Mouse (Mus musculus): ENCODE results near the gene Braf.
A peak's percentile ranks its signal among the peaks of the same experiment; 100 is the strongest.

Braf gene

GRCm38 (mm10) chr6:39556900-39557659, 168.2 kb downstream of the Braf start:
- DNase-seq (ENCODE audit: low read depth, low spot score) = peak; percentile 54

- no peak for DNase-seq (ENCODE audit: low read depth, low spot score)
These were observed 169.7 kb downstream of the Braf start for GRCm38 (mm10) chr6:39555648-39555945.

DNA sequence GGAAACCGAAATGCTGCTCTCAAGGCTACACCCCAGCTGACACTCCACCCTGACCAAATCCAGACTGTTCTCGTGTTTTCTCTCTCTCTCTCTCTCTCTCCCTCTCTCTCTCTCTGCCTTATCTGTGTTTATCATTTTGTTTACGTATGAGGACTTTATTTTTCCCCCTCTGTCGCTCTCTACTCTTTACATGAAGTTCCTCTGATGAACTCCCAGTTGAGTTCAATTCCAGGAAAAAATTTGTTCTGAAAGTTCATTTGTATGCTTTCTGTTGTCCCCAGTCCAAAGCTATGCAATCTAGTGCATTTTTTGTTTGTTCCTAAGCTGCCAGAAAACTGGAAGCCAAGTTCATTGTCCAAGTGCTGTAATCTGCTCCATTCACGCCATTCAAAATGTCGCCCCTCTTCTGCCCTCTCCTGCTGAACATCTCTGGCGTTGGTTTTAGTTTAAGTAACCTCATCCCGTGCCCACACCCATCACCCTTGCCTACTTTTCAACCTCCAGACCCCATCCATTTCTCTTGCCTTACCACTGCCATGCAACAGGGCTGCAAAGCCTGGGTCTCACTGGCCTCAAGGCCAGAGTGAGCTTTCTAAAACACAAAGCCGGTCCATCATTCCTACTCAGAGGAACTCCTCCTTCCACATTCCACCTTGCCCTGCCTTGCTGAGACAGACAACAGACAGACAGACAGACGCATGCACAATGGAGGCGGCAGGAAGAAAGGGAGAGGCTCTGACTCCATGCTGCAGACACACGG, 170.2 kb downstream of the Braf start:
- DNase-seq (ENCODE audit: low read depth, low spot score) = no peak

Measured in mesoderm, embryonic 11.5 days (tissue).